Mouse (Mus musculus) small intestine, adult 2 months (tissue): ENCODE data around the gene Muc1.

Experiments
- CTCF ChIP-seq: fragments of 200-500 bp; IDR thresholded peaks from 2 replicates; pipeline ENCODE4 v1.5.1; 2012; ENCODE audit warnings: low read depth, mild to moderate bottlenecking, control low read depth, inconsistent platforms, low read length, moderate library complexity, mixed read lengths; ENCODE audit not compliant: insufficient replicate concordance, insufficient read length; ENCODE audit errors: extremely low read depth
- POLR2A ChIP-seq: fragments of 200-500 bp; IDR thresholded peaks from 2 replicates; pipeline ENCODE4 v1.6.1; 2012; ENCODE audit warnings: low read depth, mild to moderate bottlenecking, control low read depth, inconsistent platforms, low read length, moderate library complexity

- TF ChIP-seq POLR2A: no peak
- TF ChIP-seq CTCF: no peak
These were observed 9.3 kb upstream of the Muc1 start for GRCm38 (mm10) chr3:89219546-89219945.
